ENCODE assay signal across 19 mouse cellular contexts in the genomic region with DNA sequence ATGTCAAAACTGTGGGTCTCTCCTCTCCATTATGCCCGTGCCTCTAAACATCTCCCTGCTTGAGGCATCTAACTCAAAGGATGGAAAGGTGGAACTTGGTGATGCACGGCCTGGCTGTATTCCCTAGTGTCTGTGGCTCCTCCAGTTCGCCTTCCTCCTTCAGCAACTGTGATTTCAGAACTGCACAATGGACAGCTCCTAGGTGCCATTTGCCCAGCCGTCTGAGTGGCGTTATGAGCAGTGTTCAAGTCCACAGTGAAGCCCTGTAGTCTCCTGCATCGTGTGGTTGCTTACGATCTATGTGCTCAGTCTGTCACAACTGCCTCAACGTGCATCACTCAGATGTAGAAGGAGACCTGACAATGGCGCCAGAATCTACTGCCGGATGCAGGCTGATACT.
DNase-seq lines count a peak whose midpoint lies in the region; ATAC-seq and TF ChIP-seq lines count a peak whose summit lies in the region.
"Had no signal": no experiment of that assay in that cellular context is flagged by ENCODE, and none has a peak within 500 bp of the region (broad histone marks: within the 10 kb centered on the region; RNA-seq: fewer than 3 reads in every experiment).

No protein-coding gene starts in this region.

- 60% methylated on average over 10 of the region's 10 CpGs for WGBS in intestine, embryonic 14.5 days
- WGBS in intestine, postnatal 0 days, result 62% methylated on average over 10 of the region's 10 CpGs
- 79% methylated on average over 10 of the region's 10 CpGs for WGBS in forebrain, embryonic 16.5 days
- 84% methylated on average over 10 of the region's 10 CpGs for WGBS in forebrain, embryonic 13.5 days

- no peak overlapping the region for H3K4me3 ChIP-seq in intestine, embryonic 14.5 days (ENCODE audit: low read depth, low read length)
- H3K4me3 ChIP-seq in intestine, postnatal 0 days (ENCODE audit: low read depth, low read length), result no peak overlapping the region
- H3K4me3 ChIP-seq in forebrain, embryonic 16.5 days (replicated peaks; ENCODE audit: low read length), result no peak overlapping the region
- no peak overlapping the region for H3K4me3 ChIP-seq in forebrain, embryonic 13.5 days
- H3K4me3 ChIP-seq: erythroblast, embryonic 14.5 days; hindbrain, embryonic 15.5 days; liver, embryonic 15.5 days had no signal

- no peaks in the 10 kb centered on the region for H3K9me3 ChIP-seq in intestine, embryonic 14.5 days (ENCODE audit: control insufficient read depth, low read length)
- H3K9me3 ChIP-seq in intestine, postnatal 0 days (ENCODE audit: control insufficient read depth), result no peaks in the 10 kb centered on the region
- H3K9me3 ChIP-seq in forebrain, embryonic 16.5 days (ENCODE audit: control insufficient read depth, low read length), result no peaks in the 10 kb centered on the region
- no peaks in the 10 kb centered on the region for H3K9me3 ChIP-seq in forebrain, embryonic 13.5 days (replicated peaks)
- H3K9me3 ChIP-seq: hindbrain, embryonic 15.5 days; liver, embryonic 15.5 days had no signal

- H3K27ac ChIP-seq in intestine, embryonic 14.5 days (ENCODE audit: low read depth), result no peak overlapping the region
- H3K27ac ChIP-seq in intestine, postnatal 0 days (ENCODE audit: low read depth, low read length), result no peak overlapping the region
- H3K27ac ChIP-seq in forebrain, embryonic 16.5 days (ENCODE audit: low read length), result no peak overlapping the region
- H3K27ac ChIP-seq in forebrain, embryonic 13.5 days, result no peak overlapping the region
- H3K27ac ChIP-seq: hindbrain, embryonic 15.5 days; liver, embryonic 15.5 days; macrophage had no signal

- no peaks in the 10 kb centered on the region for H3K27me3 ChIP-seq in intestine, embryonic 14.5 days (replicated peaks; ENCODE audit: control insufficient read depth, insufficient read depth, low read length)
- H3K27me3 ChIP-seq in intestine, postnatal 0 days (replicated peaks; ENCODE audit: control insufficient read depth, insufficient read depth, low read length), result no peaks in the 10 kb centered on the region
- H3K27me3 ChIP-seq in forebrain, embryonic 16.5 days (replicated peaks; ENCODE audit: control insufficient read depth, insufficient read depth, low read length), result no peaks in the 10 kb centered on the region
- peaks cover 2% of the 10 kb centered on the region; the same call in 1 of the 2 replicates for H3K27me3 ChIP-seq in forebrain, embryonic 13.5 days
- H3K27me3 ChIP-seq: hindbrain, embryonic 15.5 days had no signal

- no peak overlapping the region for H3K9ac ChIP-seq in intestine, embryonic 14.5 days (ENCODE audit: low read length)
- H3K9ac ChIP-seq in intestine, postnatal 0 days (ENCODE audit: low read depth, low read length), result no peak overlapping the region
- H3K9ac ChIP-seq in forebrain, embryonic 16.5 days (replicated peaks; ENCODE audit: low read depth, low read length), result no peak overlapping the region
- H3K9ac ChIP-seq in forebrain, embryonic 13.5 days, result no peak overlapping the region
- H3K9ac ChIP-seq: hindbrain, embryonic 15.5 days; liver, embryonic 15.5 days had no signal

- no peak for ATAC-seq in intestine, embryonic 14.5 days (replicated peaks; ENCODE audit: low FRiP score, low TSS enrichment, low read depth)
- no peak for ATAC-seq in intestine, postnatal 0 days
- ATAC-seq in forebrain, embryonic 16.5 days, result no peak
- no peak for ATAC-seq in forebrain, embryonic 13.5 days
- ATAC-seq: Patski had no signal

- H3K4me1 ChIP-seq in intestine, embryonic 14.5 days (replicated peaks; ENCODE audit: control insufficient read depth, insufficient read depth, low read length), result no peaks in the 10 kb centered on the region
- H3K4me1 ChIP-seq in intestine, postnatal 0 days (replicated peaks; ENCODE audit: control insufficient read depth, insufficient read depth, low read length), result no peaks in the 10 kb centered on the region
- peaks cover 12% of the 10 kb centered on the region for H3K4me1 ChIP-seq in forebrain, embryonic 16.5 days (replicated peaks; ENCODE audit: control insufficient read depth, insufficient read depth, low read length)
- H3K4me1 ChIP-seq in forebrain, embryonic 13.5 days, result peaks cover 26% of the 10 kb centered on the region
- H3K4me1 ChIP-seq: liver, embryonic 15.5 days had no signal

- TF ChIP-seq CTCF in intestine, postnatal 0 days (IDR thresholded peaks at IDR 0.05; ENCODE audit: low read depth), result no peak

- H3K36me3 ChIP-seq in intestine, embryonic 14.5 days (ENCODE audit: control insufficient read depth, insufficient read depth, low read length), result no peaks in the 10 kb centered on the region
- no peaks in the 10 kb centered on the region for H3K36me3 ChIP-seq in intestine, postnatal 0 days (ENCODE audit: control insufficient read depth, insufficient read depth)
- no peaks in the 10 kb centered on the region for H3K36me3 ChIP-seq in forebrain, embryonic 16.5 days (ENCODE audit: control insufficient read depth, insufficient read depth)
- no peaks in the 10 kb centered on the region for H3K36me3 ChIP-seq in forebrain, embryonic 13.5 days (ENCODE audit: poor library complexity, severe bottlenecking)
- H3K36me3 ChIP-seq: hindbrain, embryonic 15.5 days; liver, embryonic 15.5 days had no signal

- peak; percentile 68 for DNase-seq in intestine, embryonic 14.5 days (ENCODE audit: low spot score)
- DNase-seq in A20 (ENCODE audit: low read depth, low spot score) (peak; percentile 4), ZHBTc4 (ENCODE audit: low read depth, low spot score) (peak; percentile 43)
- peak; percentile 52 for DNase-seq in forelimb bud, embryonic 11.5 days (ENCODE audit: low read depth, low spot score)
- no peak for DNase-seq in layer of hippocampus, adult 18-20 months (ENCODE audit: low spot score in 2 of 2)
- DNase-seq: adrenal gland, postnatal 25 days; cerebellum, adult 11 months; heart, adult 18-20 months; left cerebral cortex, postnatal 4 days; spleen, adult 18-20 months; thymus, postnatal 14 days had no signal

- no peak overlapping the region for H3K4me2 ChIP-seq in intestine, embryonic 14.5 days (ENCODE audit: low read length)
- H3K4me2 ChIP-seq in intestine, postnatal 0 days (replicated peaks; ENCODE audit: low read depth), result no peak overlapping the region
- H3K4me2 ChIP-seq in forebrain, embryonic 16.5 days (ENCODE audit: low read length), result no peak overlapping the region
- H3K4me2 ChIP-seq in forebrain, embryonic 13.5 days, result no peak overlapping the region
- H3K4me2 ChIP-seq: hindbrain, embryonic 15.5 days; liver, embryonic 15.5 days had no signal

Comparison
In these comparisons a context has a peak if more than half of its experiments do, and no peak if none do; other contexts are left out.
1. DNase-seq: peak in intestine, embryonic 14.5 days (single experiment), A20 (single experiment), ZHBTc4 (single experiment) and forelimb bud, embryonic 11.5 days (single experiment); none in layer of hippocampus, adult 18-20 months (0 of 2).